Mouse (Mus musculus) forebrain, embryonic 14.5 days (tissue): ENCODE data around the gene Tmem243. TPM values are rescaled to one million over a fixed set of nuclear protein-coding genes. Genes with fewer than 3 reads are reported as not detected.
"Not testable (repeated sequence)": the region's sequence is repeated elsewhere in the genome, so short reads cannot be mapped to it uniquely, and the experiment has no call there.

Source experiments
- ATAC-seq: fragments of 200-750 bp; cut with Nextera tagmentation; 2 replicates; pipeline ENCODE4 v1.8.0; 2017; ENCODE audit warnings: mild to moderate bottlenecking, moderate library complexity
- DNase-seq: peaks from one replicate; pipeline ENCODE4 v3.0.0-alpha.2; 2015; ENCODE audit warnings: low spot score
- H3K27ac ChIP-seq: fragments of 300-500 bp; sonication (generic); 2 replicates; pipeline ENCODE4 v1.5.1; 2014; ENCODE audit warnings: low read depth, mild to moderate bottlenecking, control low read depth, low read length, moderate library complexity
- H3K27me3 ChIP-seq: fragments of 300-500 bp; sonication (generic); replicated peaks from 2 replicates; pipeline ENCODE4 v1.6.1; 2014; ENCODE audit warnings: low read length, control low read depth, mixed read lengths; ENCODE audit not compliant: control insufficient read depth, insufficient read depth
- H3K36me3 ChIP-seq: fragments of 300-500 bp; sonication (generic); 2 replicates; pipeline ENCODE4 v1.6.1; 2014; ENCODE audit warnings: low read length, control low read depth; ENCODE audit not compliant: control insufficient read depth, insufficient read depth
- H3K4me1 ChIP-seq: fragments of 300-500 bp; sonication (generic); 2 replicates; pipeline ENCODE4 v1.6.1; 2014; ENCODE audit warnings: antibody characterized with exemption, low read length, control low read depth; ENCODE audit not compliant: control insufficient read depth, insufficient read depth
- H3K4me2 ChIP-seq: fragments of 300-500 bp; sonication (generic); 2 replicates; pipeline ENCODE4 v1.6.1; 2014; ENCODE audit warnings: mild to moderate bottlenecking, control low read depth, low read length
- H3K4me3 ChIP-seq: fragments of 300-500 bp; sonication (generic); 2 replicates; pipeline ENCODE4 v1.5.1; 2014; ENCODE audit warnings: low read depth, low read length, control low read depth
- H3K9ac ChIP-seq: fragments of 300-500 bp; sonication (generic); 2 replicates; pipeline ENCODE4 v1.6.1; 2014; ENCODE audit warnings: mild to moderate bottlenecking, low read length, control low read depth, moderate library complexity
- H3K9me3 ChIP-seq: fragments of 300-500 bp; sonication (generic); replicated peaks from 2 replicates; pipeline ENCODE4 v1.6.1; 2016; ENCODE audit warnings: low read length, control low read depth, mixed read lengths; ENCODE audit not compliant: control insufficient read depth
- WGBS: fragments of 180-500 bp; shearing (Covaris S2); extraction: QIAGEN DNeasy Blood & Tissue Kit; methylation state at CpG from one replicate; pipeline ENCODE4 v1.1.7; 2014; 5-methylcytosine and 5-hydroxymethylcytosine counted together
- polyA plus RNA-seq: library from polyadenylated mRNA; unstranded; fragments of >200 nt; fragmentation: Nextera tagmentation; extraction: Ambion mirVana; gene quantifications from 2 replicates; pipeline ENCODE4 v1.2.1, GENCODE M21; 2014

Gene Tmem243
- polyA plus RNA-seq, 1 experiment from 2014 or later = 14.2 TPM

DNA sequence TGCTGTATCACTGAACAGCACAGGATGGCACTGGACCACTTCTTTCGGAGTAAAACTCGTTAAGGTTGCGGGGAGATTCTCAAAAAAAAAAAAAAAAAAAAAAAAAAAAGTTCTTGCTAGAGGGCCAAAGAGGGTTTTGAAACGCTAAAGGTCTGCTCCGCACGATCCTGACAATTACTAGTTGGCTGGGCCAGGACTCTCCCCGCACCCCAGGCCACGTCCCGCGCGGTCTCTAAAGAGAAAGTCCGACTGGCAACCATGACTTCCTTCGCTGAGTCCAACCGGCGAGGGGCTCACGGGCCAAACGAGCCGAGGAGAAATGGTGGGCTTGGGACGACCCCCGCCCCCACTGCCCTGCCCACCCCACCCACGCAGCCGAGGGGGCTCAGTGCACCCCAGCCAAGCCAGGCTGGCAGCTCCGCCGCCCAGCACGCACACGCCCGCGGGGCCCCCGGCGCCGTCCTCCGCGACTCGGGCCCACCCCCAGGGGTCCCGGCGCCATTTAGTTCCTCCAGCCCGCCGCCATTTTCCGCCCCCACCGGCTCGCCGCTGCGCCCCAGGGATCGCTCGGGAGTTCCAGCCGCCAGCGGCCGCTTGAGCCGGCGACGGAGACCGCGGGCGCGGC lies 60.5 kb downstream of the Tmem243 start:
- WGBS = under 1% methylated on average over 34 of the region's 55 CpGs
- Histone ChIP-seq H3K4me3 (peak overlapping the region; percentile 87), H3K36me3 (no peaks in the 10 kb centered on the region), H3K4me2 (peak overlapping the region; percentile 60), H3K27me3 (no peaks in the 10 kb centered on the region), H3K9me3 (no peaks in the 10 kb centered on the region), H3K9ac (peak overlapping the region; percentile 95), H3K4me1 (peaks cover 5% of the 10 kb centered on the region; the same call in 1 of the 2 replicates), H3K27ac (peak overlapping the region; percentile 99)
- DNase-seq (peak; percentile 37), ATAC-seq (peak; percentile 68)

DNA sequence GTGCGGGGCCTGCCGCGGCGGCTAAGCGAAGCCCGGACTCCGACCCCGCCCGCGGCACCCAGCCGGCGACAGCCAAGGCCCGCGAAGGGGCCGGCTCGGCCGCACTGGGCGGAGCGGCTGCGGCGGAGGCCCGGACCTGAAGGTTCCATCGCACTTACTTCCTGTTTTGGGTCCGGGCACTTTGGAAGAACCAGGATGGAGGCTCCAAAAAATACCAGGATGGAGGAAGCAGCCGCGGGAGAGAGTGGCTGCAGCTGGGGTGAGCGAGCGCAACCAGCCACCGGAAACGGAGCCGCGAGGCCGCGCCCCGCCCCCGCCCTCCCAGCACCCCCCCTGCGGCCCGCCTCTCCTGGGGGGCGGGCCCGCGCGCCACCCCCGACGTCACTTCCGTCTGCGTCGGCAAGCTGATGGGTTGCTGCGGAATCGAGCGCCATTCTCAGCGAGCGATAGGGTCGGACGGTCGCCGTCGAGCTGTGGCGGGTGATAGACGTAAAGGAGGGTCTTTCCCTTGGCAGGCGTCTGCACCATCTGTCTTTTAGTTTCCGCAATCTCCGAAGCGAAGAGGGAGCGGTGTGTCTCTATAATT lies 61.1 kb downstream of the Tmem243 start, which contains the start of gene Dmtf1:
Dmtf1 (minus strand) TSS at position 321 of the 586 bp plus-strand sequence.
- H3K27ac ChIP-seq = peak within 1 kb of the TSS; percentile 99
- peak within 1 kb of the TSS; percentile 73 for H3K4me2 ChIP-seq
- peak within 1 kb of the TSS; percentile 87 for H3K4me3 ChIP-seq
- under 1% methylated on average over 51 of the region's 64 CpGs for WGBS
- H3K27me3 ChIP-seq = no peaks in the 10 kb centered on the region
- no peaks in the 10 kb centered on the region for H3K36me3 ChIP-seq
- H3K9ac ChIP-seq = peak within 1 kb of the TSS; percentile 95
- DNase-seq (peak; percentile 95), ATAC-seq (peak; percentile 95)
- H3K9me3 ChIP-seq = no peaks in the 10 kb centered on the region
- H3K4me1 ChIP-seq = peaks cover 5% of the 10 kb centered on the region; the same call in 1 of the 2 replicates

DNA sequence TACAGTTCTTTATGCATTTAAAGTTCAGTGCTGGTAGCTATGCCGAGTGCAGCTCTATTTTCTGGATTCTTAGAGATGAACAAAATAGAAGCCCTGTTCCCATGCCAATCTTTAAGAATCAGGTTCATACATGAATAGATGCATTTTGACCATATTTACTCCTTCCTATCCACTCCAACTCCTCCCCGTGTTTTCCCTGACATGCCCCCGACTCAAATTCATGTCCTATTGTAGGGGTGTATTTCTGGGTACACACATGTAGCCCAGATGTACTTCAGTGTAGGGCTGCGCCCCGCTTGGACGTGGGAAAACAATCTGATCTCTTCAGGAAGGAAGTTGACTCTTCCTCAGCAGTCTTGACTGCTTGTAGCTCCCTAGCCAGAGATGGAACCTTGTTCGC lies 61.6 kb downstream of the Tmem243 start:
- Histone ChIP-seq H3K27ac (peak overlapping the region; percentile 99), H3K4me3 (peak overlapping the region; percentile 87), H3K27me3 (no peaks in the 10 kb centered on the region), H3K4me1 (peaks cover 5% of the 10 kb centered on the region; the same call in 1 of the 2 replicates), H3K9ac (peak overlapping the region; percentile 73), H3K9me3 (no peaks in the 10 kb centered on the region), H3K4me2 (peak overlapping the region; percentile 73), H3K36me3 (no peaks in the 10 kb centered on the region)
- 19% methylated on average over 7 of the region's 7 CpGs for WGBS
- peak; percentile 16 for ATAC-seq
- no peak for DNase-seq

DNA sequence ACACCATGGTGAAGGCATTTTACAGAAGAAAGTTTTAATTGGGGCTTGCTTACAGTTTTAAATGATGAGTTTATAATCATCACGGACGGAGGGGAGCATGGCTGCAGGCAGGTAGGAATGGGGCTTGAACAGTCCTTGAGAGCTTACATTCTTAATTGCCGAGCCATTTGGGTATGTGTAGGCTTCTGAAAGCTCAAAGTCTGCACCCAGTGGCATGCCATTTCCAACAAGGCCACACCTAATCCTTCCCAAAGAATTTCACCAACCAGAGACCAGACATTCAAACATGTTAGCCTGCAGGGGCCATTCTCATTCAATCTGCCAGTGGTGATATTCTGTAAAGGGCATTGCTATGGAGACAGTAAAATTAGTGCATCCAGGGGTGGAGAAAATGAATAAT lies 62.9 kb downstream of the Tmem243 start:
- DNase-seq (no peak), ATAC-seq (no peak)
- H3K4me2 ChIP-seq = no peak overlapping the region
- no peak overlapping the region for H3K27ac ChIP-seq
- no peaks in the 10 kb centered on the region for H3K9me3 ChIP-seq
- WGBS = 87% methylated on average over 3 of the region's 3 CpGs
- no peak overlapping the region for H3K4me3 ChIP-seq
- no peaks in the 10 kb centered on the region for H3K36me3 ChIP-seq
- H3K9ac ChIP-seq = no peak overlapping the region
- H3K27me3 ChIP-seq = no peaks in the 10 kb centered on the region
- peaks cover 5% of the 10 kb centered on the region; the same call in 1 of the 2 replicates for H3K4me1 ChIP-seq

DNA sequence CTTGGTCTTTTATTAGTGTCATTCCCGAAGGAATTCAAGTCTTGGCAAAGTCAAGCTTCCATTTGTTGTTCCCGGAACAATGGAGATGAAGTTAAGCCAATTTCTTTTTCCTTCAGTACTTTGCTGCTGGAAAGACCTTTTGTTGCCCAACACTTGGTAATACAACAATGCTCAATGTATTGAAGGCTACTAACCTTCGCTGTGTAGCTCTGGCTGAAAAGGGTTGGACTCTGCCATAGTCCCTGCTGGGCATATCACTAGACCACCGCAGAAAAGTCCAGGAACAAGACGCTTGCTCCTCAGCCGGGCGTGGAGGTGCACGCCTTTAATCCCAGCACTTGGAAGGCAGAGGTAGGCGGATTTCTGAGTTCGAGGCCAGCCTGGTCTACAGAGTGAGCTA lies 64.7 kb downstream of the Tmem243 start:
- H3K27me3 ChIP-seq, H3K4me2 ChIP-seq, H3K27ac ChIP-seq, ATAC-seq, DNase-seq, H3K36me3 ChIP-seq, H3K9me3 ChIP-seq, H3K9ac ChIP-seq, H3K4me3 ChIP-seq, H3K4me1 ChIP-seq: not testable (repeated sequence)
- WGBS = 84% methylated on average over 10 of the region's 10 CpGs

DNA sequence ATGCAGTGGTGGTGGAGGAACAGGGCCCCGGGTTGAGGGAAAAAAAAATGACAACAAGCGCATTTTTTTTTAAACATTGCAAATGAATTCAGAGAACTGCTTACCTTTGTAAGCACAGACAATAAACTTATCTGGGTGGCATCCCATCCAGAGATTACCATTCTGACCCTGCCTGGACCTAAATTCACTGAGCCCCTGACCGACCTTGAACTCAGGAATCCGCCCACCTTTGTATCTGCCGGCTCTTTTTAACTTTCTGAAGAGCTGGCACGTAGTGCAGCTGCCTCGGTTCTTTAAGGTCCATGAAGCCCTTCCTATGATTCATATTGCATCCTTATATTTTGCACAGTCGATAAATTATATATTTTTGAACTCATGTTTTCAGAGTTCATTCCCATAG lies 65.9 kb downstream of the Tmem243 start:
- H3K9me3 ChIP-seq = no peaks in the 10 kb centered on the region
- H3K27me3 ChIP-seq = no peaks in the 10 kb centered on the region
- no peak overlapping the region for H3K4me3 ChIP-seq
- 81% methylated on average over 8 of the region's 8 CpGs for WGBS
- H3K9ac ChIP-seq = no peak overlapping the region
- ATAC-seq (no peak), DNase-seq (no peak)
- no peaks in the 10 kb centered on the region for H3K36me3 ChIP-seq
- 0 out of 2 replicates have a peak, but pooled peaks cover 3% of the 10 kb centered on the region for H3K4me1 ChIP-seq
- H3K4me2 ChIP-seq = no peak overlapping the region
- H3K27ac ChIP-seq = no peak overlapping the region

DNA sequence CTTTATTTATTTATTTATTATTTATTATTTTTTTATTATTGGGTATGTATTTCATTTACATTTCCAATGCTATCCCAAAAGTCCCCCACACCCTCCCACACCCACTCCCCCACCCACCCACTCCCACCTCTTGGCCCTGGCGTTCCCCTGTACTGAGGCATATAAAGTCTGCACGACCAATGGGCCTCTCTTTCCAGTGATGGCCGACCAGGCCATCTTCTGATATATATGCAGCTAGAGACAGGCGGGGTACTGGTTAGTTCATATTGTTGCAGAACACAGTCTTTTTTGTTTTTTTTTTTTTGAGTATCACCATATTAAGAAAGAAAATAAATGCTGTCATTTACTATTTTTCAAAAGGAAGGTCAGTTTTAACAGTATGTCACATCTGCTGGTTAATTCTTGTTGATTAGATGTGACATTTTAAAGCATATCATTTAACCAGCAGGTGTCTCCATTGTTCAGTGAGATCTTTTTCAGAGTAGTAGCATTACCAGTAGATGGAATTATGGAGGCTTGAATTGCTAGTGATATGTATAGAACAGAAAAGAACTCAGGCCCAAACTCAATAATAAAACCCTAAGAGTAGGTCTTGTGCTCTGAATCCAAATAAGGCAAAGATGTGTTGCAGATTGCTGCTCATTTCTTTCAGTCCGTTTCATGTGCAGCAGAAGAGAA lies 69.0 kb downstream of the Tmem243 start:
- H3K9ac ChIP-seq, H3K9me3 ChIP-seq, H3K27me3 ChIP-seq, H3K4me1 ChIP-seq, H3K36me3 ChIP-seq, H3K27ac ChIP-seq, H3K4me3 ChIP-seq, H3K4me2 ChIP-seq: not testable (repeated sequence)
- ATAC-seq (peak; percentile 74), DNase-seq (peak; percentile 70)
- WGBS = 76% methylated on average over 4 of the region's 5 CpGs

DNA sequence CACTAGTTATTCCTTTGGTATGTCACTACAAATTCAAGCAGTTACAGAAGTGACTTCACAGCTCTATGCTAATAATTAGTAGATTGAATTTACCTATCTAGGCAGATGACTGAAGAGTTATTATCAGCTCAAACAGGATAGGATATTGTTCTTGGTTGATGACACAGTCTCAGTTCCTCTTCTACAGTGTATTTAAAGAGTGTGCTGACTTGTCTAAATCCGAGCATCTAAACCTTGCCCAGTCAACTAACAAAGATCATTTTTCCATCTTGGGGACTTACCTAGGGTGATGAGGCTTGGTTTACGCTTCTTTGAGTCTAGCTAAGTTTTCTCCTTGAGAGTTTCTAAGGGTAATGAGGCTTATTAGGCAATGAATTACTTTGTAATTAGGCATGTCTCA lies 72.8 kb downstream of the Tmem243 start:
- H3K27ac ChIP-seq = no peak overlapping the region
- no peaks in the 10 kb centered on the region for H3K4me1 ChIP-seq
- no peak overlapping the region for H3K4me3 ChIP-seq
- no peaks in the 10 kb centered on the region for H3K36me3 ChIP-seq
- H3K4me2 ChIP-seq = no peak overlapping the region
- 56% methylated on average over 2 of the region's 2 CpGs for WGBS
- no peaks in the 10 kb centered on the region for H3K27me3 ChIP-seq
- no peak overlapping the region for H3K9ac ChIP-seq
- ATAC-seq = no peak
- DNase-seq = no peak
- no peaks in the 10 kb centered on the region for H3K9me3 ChIP-seq

DNA sequence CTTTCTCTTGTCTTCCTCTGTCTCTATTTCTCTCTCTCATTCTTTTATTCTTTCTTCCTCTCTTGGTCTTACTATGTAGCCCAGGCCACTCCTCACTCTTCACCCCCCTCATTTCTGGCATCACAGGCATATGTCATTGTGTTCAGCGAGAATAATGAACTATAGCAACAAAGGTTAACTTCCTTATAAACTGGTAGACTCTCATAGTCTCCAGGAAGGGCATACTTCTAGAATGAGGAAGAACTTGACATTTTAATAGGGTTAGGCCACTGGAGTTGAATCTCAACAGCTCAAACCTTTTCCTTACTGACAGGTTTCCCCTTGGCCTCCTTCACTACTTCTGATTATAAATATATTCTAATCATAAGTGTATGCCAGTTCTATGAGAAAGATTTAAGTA lies 86.0 kb downstream of the Tmem243 start:
- Histone ChIP-seq H3K4me1 (no peaks in the 10 kb centered on the region), H3K27ac (no peak overlapping the region), H3K4me2 (no peak overlapping the region), H3K9me3 (no peaks in the 10 kb centered on the region), H3K9ac (no peak overlapping the region), H3K36me3 (no peaks in the 10 kb centered on the region), H3K4me3 (no peak overlapping the region), H3K27me3 (no peaks in the 10 kb centered on the region)
- ATAC-seq (no peak), DNase-seq (no peak)
- WGBS = 74% methylated on average over 1 of the region's 1 CpGs
